Mouse (Mus musculus) cerebellum, postnatal 36 days (tissue): Measurements from ENCODE around the gene Srsf12.

Experiments used
- DNase-seq, 2 experiments: peaks; one replicate each; pipeline ENCODE4 v3.0.0; 2021 to 2022; ENCODE audit warnings: mixed read lengths in 2 of 2

Gene Srsf12

DNA sequence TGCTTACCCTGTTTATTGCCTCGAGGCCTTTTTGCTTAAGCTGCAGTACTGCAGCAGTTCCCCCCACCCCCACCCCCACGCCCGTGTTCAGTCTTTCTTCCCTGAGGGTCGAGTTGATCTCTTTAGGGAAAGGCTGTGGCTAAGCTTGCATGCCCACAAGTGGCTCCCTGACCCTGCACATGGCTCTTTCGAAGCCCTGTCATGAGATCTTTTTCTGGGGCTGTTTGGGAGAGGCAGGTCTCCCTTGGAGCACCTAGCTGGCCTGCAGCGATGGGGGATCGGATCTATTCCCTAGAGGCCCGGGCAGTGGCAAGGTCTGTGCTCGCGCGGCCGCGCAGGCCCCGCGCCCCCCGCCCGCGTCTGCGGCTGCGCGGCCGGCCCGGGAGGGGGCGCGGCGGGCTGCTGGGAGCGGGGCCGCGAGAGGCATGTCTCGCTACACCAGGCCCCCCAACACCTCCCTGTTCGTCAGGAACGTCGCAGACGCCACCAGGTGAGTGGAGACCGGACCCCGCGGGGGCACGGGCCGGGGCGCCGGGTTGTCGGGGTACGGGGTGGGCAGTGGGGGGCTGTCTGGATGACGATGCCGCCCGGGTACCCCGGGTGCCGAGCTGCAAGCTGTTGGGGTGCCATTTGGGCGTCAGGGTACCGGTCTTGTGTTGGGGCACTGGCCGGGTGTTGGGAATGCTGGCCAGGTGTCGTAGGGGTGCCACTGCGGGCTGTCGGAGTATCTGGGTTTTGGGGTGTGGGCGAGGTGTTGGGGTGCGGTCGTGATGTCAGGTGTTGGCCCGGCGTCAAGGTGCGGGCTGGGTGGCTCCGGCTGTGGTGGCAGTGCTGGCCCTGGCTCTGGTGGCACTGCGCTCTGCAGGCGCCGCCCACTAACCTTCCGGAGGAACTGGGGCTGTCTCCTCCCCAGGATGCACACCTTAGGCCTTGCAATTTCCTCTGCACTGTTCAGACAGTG lies at the start of gene Srsf12:
Srsf12 (plus strand) TSS at position 111 of the 961 bp plus-strand sequence.
- DNase-seq = peak; percentile 69 to 72

DNA sequence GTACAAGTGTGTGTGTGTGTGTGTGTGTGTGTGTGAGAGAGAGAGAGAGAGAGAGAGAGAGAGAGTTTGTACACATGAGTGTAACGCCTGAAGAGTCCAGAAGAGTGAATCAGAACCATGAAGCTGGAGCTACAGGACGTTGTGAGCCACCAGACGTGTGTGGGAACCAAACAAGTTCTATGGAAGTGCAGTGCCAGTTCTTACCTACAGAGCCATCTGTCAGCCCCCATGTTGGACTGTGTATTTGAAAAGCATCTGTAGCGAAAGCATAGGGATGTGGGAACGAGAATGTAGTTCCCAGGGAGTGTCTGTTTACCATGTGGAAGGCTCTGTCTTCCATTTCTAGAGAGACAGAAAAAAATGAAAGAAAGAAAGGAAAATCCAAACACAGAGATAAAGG lies 25.3 kb upstream of the Srsf12 start:
- DNase-seq = no peak

DNA sequence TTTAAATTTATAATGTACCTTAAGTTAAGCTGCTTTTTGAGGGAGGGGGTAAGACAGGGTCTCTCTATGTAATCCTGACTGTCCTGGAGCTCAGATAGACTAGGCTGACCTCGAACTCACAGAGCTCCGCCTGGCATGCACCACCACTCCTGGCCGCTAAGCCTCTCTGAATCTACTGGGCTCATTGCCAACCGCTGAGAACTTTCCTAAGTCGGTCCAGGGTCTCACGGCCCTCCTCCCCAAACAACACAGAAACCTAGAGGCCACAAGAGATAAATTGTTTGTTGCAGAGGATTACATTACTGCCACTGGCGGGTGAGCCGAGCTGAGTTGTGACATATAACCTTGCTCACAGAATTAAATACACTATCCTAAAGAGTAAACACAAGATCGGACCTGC lies 20.6 kb upstream of the Srsf12 start:
- DNase-seq = peak; percentile 38 to 49

DNA sequence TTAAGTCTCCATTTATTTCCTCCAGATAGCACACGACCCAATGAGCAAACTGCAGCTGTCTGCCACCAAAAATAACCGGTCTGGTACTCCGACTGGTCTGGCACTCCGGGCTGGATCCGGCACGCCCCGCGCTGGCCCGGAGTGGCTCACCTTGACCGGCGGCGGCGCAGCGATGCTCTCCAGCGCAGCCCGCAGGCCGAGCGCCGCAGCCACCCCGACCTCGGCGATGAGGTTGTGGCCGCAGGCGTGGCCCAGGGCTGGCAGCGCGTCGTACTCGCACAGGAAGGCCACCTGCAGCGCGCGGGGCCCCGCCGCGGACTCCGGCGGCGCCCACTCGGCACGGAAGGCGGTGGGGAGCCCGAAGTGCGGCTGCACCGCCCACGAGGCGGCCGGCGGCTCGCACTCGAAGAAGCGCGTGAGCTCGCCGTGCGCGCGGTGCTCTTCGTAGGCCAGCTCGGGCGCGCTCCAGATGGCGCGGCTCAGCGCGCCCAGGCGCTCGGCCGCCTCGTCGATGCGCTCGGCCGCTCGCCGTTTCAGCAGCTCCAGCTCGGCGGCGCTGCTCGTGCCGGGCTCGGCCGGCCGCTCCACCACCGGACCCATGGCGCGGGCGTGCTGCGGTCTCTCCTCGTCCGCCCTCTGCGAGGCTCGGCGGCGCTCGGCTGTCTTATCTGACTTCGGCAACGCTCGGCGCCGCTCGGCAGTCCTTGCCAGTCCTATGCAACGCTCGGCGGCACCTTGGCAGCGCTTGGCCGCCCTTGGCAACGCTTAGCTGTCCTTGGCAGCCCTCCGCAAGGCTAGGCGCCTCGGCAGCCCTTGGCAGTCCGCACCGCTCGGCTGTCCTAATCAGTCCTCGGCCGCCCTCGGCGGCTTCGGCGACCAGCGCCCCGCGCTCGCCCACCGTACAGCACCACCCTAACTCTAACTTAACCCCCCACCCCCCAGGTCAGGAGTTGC lies 19.7 kb upstream of the Srsf12 start:
- peak; percentile 97 to 98 for DNase-seq

DNA sequence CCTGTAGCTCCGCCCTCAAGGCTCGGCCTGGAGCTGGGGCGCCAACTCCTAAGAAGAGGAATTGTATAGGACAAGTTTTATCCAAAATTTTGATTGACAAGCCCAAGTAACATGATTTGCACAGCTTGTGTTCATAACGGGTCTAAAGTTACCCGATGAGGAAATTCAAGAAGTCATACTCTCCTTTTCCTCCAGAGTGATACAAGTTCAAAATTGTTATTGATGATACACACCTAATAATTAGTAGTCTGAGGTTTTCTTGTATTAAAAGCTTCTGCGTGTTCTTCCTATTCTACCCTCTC lies 19.1 kb upstream of the Srsf12 start, which contains the start of gene Pm20d2:
Pm20d2 (minus strand) TSS at position 3 of the 302 bp plus-strand sequence.
- no peak for DNase-seq

DNA sequence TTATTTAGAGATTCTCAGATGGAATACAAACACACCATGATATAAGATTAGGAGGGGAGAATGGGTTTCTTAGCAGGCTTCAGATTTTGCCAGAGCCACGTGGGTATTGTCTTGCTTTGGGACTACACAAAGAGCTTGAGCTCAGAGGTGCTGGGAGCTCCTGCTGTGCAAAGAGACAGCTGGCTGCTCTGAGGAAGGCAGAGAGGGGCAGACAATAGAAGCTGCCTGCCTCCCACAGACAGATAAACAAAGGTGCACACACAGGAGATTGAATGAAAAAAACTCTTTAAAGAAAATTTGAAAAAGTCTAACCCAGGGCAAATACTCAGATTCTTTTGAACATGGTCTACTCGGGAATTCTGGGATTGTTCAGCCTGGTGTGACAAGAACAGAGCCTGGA lies 10.7 kb upstream of the Srsf12 start:
- no peak for DNase-seq

DNA sequence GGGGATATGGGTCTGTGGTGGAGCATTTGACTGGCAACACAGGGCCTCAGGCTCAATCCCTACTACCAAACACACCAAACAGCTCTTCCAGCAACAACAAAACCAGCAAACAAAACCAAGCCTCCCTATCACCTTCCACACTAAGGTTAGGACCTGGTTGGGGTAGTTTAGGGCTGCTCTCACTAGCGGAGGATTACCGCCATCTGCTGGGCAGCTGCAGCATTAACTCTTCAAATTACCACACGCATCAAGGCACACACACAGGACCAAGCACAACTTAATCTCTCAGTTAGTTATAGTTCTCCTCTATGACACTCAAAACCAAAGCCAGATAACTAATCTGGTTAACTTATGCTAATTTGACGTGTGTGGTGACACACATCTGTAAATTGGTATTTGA lies 4.1 kb upstream of the Srsf12 start:
- DNase-seq = peak; percentile 75 to 82

DNA sequence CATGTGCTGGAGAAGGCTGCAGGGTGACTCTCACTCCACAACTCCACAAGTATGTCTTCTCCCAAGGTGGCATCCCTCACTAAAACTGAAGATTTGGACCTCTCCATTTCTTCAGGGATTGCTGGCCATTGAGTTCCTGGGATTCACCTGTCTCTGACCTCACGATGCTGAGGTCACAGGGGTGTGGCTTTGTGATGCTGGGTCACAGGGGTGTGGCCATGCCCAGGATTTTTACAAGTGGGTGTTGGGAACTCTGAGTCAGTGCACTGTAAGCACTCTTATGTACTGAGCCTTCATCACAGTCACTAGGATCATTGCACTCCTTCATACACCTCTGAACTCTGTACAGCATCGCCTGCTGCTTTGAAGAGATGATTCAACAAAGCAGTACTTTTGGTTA lies 1.2 kb upstream of the Srsf12 start:
- no peak for DNase-seq

DNA sequence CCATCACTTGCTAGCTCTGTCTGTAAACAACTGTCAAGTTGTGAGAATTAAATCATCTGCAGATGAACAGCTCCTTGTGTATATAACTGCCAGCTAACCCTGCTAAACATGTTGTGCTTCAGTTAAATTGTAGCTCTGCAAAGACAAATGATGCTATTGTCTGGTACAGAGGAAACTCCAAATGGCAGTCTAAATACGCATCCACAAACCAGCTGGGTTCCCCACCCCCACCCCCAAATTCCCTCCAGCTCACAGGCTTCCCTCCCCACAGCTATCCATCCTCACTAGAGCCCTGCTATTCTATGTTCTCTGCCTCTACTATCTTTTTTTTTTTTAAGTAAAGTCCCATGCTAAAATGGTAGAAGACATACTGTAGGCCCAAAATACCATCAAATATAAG lies 13.1 kb downstream of the Srsf12 start:
- no peak for DNase-seq

DNA sequence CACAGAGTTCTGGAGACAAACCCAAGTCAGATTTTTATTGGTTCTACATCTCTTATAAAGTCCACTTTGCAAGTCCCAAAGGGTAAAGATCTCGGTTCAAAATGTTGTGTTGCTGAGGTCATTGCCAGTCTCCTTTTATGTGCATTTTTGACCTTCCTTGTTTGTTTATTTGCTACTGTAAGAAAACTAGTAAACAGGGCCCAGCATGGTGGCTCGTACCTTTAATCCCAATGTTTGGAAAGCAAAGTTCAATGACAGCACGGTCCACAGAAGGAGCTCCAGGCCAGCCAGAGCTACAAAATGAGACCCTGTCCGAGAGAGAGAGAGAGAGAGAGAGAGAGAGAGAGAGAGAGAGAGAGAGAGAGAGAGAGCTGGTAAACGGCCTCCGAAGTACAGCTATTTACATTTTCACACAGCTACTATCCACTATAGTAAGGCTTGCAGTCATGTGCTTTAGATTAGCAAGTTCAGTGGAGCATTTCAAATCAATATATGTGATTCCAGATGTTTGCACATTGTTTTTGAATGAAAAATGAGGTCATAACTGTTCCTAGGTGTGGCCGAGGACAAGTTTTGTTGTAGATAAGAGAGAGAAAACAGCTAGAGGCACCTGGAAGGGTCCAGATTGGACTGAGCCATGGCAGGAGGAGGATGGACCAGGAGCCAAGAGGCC lies 15.3 kb downstream of the Srsf12 start:
- no peak for DNase-seq

DNA sequence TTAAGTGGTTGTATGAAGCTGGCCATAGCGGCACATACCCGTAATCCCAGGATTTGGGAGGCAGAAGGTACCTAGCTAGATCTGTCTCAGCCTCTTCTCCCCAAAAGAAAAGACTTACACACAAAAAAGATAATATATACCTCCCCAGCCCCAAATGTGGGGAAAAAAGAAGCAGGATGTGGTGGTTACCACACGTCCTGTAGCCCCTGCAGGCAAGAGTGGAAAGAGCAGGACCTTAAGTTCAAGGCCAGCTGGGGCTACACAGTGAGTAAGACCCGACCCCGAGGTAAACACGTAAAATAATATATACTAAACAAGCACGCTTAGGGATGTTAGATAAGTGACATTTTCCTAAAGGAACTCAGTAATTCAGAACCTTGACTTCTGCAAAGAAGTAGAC lies 18.4 kb downstream of the Srsf12 start:
- no peak for DNase-seq

DNA sequence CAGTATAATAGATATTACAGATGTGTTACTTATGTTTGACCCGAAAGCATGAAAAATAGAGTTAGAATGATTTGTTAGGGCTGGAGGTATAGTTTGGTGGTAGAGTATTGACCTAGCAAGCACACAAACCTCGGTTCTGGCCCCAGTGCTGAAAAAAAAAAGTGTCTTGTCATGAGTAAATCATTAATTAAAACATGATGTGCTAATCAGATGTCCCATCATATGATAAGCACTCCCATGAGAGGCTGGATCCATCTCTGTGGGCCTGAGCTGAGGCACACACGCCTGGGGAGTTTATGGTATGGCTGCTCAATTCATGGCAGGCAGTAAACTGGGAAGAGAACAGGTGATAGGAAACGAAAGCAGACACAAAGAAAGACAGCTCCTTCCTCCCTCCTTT lies 20.8 kb downstream of the Srsf12 start:
- no peak for DNase-seq

DNA sequence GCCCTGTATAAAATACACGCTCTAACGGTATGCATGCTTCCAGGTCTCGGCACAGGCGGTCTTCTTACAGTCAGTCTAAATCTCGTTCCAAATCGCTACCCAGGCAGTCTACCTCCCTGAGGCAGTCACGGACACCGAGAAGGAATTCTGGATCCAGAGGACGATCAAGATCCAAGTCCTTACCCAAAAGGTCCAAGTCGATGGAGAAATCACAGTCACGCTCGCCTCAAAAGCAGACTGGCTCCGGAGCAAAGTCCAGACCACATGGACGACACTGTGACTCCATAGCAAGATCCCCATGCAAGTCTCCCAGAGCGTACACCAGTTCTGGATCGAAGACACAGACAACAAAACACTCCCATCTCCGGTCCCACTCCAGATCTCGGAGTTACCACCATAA lies 22.1 kb downstream of the Srsf12 start:
- no peak for DNase-seq

DNA sequence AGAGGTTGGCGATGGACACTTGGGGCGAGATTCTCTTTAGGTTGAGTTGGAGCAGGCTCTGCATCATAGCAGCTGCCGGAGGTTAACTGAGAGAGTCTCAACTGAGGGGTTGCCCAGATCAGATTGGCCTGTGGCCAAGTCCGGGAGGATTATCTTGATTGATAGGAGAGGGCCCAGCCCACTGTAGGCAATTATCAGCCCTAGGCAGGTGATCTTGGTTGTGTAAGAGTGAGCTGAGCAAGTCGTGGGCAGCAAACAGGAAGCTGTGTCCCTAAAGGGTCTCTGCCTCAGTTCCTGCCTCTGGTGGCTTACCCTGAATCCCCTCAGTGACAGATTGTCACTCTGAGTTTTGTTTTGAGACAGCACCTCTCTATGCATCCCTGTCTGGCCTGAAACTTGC lies 33.7 kb downstream of the Srsf12 start:
- no peak for DNase-seq

DNA sequence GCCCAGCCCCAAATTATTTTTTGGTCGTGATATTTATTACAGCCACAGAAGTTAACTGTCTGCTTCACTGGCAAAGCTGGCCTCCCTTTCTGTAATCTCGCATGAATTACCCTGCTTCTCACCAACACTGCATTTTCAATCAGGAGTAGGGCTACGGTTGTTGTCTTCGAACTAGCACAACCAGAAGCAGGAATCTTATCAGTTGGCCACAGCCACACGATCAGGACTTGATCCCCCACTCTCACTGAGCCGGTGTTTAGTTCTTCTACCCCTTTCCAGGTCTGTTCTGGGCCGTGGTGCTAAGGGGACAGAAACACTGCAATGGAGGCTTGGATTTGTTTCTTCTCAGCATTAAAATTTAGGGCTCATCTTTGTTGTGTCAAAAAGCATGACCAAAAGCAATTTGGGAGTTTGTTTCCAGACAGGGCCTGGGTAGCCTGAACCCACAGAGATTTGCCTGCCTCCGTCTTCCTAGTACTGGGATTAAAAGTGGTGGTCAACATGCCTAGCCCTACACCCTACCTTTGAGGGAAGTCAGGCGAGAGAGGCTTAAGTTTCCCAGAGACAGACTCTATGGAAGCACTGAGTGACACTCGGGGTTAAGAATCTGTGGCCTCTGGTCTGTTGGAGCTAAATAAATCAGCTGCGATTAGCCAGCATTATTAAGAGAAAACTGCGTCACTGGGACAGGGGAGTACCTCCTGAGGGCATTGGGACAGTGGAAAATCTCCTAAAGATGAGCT lies 34.4 kb downstream of the Srsf12 start:
- DNase-seq = no peak

DNA sequence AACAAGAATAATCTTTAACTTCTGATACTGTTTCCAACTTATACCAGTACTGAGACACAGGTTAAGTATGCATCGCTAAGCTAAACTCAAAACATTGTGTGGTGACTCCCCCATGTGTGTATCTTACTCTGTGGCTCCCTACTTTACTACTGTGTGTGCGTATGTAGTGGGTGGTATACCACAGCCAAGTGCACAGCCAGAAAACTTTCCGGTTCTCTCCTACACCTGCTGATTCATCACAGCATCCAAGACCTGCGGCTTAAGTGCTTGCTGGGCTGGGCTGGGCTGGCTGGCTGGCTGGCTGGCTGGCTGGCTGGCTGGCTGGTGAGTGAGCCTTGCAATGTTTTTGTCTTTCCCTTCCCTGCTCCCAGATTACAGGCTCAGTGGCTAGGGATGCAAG lies 35.1 kb downstream of the Srsf12 start:
- no peak for DNase-seq

DNA sequence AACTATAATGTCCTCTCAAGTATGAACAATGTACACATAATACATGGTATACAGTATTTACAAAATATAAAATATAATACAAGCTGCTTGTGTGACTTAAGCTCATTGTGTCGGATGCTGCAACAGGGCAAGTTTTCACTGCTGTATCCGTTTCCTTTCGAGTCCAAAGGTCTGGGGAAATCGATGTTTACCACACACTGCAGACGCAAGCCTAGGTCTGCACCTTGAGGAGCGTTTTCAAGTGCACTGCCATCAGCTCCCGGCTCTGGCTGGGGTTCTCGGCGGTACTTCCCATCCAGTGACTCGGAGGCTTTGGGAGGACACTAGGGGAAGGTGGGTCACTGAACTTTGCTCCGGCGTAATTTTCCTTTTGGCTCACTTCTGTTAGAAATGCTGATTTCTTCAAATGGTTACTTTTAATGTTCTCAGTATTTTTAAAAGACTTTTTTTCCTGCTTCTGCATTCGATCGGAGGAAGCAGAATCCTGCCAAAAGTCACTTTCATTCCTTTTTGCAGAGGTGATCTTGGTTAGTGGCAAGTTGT lies 37.1 kb downstream of the Srsf12 start:
- DNase-seq = no peak

DNA sequence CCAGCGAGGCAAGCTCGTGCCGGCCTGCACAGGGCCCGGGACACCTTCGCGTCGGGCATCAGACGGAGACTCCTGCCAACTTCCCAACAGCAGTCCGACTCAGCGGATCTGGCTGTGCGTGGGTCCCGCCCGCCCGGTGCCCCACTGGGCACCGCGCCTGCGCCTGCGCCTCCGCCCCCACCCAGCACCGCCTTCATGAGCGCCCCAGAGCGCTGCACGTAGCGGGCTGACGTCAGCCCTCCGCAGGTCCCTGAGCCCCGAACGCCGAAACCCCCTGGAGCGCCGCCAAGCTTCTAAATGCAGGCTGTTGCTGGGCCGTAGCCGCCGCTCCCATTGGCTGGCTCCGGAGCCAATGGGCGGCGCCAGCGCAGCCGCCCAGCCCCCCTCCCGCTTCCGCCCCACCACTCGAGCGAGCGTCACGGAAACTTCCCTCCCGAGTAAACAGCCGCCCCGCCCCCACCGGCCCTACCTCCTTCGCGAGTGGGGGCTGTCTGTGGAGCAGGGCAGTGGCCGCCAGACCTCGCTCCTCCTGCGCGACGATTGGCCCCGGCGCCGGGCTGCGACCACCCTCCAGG lies 38.8 kb downstream of the Srsf12 start:
- DNase-seq = peak; percentile 97 to 98

DNA sequence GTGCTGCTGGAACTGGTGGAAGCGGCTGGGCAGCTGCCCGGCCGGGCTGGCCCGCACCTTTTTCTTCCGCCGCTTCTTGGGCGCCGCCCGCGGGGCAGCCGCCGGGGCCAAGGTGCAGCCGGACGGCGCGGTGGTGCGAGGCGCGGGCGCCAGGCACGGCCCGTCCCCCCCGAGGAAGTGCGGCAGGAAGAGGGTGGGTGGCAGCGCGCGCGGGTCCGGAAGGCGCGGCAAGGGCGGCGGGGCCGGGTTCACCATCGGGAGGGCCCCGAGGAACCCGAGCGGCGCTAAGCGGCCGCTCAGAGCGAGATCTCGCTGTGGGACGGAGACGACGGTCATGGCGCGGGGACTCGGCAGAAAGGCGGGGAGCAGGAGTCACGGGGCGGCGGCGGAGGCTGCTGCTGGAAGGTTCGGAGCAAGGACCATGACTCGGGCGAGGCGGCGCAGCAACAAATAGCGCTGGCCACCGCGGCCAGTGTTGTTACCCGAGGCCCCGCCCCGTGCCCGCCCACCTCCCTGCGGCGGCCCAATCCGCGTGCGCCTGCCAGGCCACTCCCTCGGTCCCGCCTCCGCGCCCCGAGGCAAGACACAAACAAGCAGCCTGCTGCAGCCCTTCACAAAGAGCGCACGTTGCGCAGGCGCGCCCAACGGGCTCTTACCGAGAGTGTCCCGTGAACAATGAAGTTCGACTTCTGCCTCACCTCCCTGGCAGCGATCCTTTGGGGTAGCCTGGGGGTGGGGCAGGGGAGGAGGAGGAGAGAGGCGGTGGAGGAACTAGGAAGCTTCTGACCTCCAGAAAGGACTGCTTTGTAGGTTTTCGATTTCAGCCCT lies 39.5 kb downstream of the Srsf12 start:
- peak; percentile 97 to 99 for DNase-seq

DNA sequence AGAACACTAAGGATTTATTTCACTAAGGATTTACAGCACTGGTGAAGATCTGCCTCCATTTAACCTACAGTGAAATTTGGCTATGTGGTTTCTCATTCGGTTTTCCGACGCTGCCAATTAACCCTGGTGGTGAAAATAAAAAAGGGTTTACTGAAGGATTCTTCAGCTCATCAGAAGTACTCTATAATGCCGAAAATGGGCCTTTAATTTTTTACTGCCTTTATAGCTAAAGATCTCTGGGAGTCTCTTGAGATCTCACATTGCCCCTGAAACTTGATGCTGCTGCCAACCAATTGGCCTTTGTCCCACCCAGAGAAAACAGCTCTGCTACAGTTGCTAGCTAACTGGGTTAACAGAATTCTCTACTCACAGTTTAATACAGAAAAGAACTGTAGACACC lies 40.1 kb downstream of the Srsf12 start:
- no peak for DNase-seq
